Mouse (Mus musculus) urinary bladder, adult 18-20 months (tissue): Measurements from ENCODE around the gene Zc2hc1b.

ENCODE experiments used
- DNase-seq, 2 experiments: peaks; one replicate each; pipeline ENCODE4 v3.0.0; 2022; ENCODE audit warnings: low spot score in 2 of 2, mixed read lengths in 2 of 2

The Zc2hc1b gene

DNA sequence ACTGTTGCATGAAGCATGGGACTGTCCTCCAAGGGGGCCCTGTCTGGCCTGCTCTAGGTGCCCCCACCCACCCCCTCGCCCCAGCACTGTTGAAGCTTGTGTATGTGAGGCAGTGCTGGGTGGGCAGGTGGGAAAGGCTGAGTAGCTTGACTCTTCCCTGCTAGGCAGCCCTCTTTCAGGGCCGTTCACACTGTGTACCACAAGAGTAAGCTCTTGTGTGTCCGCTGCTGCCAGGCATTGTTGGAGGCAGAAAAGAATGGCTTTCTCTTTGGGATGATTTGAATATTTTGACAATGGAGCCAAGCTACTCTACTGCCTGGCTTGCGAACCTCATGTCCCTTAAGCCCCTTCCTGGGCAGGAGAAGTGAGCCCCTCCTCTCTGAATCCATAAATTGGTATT lies 62.8 kb downstream of the Zc2hc1b start:
- no peak for DNase-seq

DNA sequence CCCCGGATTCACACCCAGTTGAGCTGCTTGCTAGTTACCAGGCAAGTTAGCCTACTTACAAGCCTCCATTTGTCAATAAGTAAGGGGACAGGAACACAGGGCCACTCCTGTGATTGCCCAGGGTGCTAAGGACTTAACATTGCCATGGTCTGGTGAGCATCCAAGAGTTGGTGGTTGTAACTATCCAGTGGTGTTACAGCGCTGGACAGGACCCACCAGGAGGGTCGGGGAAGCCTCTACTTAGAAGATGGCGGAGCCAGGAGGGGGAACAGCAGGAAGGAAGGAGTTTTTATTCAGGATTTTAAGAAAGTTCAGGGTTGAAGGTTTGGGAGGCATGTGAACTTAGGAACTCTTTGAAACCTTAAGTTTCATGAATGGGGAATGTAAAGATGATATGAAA lies 64.2 kb downstream of the Zc2hc1b start:
- no peak for DNase-seq

DNA sequence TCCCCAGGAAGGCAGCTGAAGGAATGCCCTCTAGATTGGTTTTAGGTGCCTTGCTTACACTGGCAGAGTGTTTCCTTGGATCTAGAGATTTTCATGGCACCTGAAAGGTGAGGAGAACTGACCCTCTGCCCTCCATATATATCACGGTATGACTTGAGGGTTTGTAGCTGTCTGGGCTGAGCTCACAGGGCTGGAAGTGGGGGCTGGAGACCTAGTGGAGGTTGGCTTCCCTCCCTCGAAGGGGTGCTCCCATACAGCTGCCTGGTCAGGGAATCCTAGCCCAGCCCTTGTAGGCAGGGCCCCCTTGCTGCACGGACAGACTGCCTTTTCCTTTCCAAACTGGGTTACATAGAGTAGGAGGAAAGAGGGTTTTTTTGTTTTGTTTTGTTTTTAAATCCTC lies 65.0 kb downstream of the Zc2hc1b start:
- DNase-seq: no peak

DNA sequence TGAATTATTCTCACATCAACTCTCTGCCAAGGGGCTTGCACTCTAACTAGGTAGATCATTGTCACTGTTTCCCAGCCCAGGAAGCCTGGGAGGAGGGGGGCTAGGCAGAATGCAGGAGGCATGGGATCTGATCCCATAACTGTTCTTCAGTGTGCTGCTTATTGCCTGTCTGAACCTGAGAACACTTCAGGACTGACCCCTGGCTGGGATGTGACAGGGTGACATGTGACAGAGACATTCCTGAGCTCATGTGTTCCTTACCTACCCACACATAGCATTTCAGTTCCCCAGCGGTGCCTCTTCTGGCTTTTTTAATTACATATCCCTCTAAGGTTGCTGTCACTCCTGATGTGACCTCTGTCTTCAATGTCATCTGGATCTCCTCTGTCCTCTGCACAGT lies 68.0 kb downstream of the Zc2hc1b start:
- no peak for DNase-seq

DNA sequence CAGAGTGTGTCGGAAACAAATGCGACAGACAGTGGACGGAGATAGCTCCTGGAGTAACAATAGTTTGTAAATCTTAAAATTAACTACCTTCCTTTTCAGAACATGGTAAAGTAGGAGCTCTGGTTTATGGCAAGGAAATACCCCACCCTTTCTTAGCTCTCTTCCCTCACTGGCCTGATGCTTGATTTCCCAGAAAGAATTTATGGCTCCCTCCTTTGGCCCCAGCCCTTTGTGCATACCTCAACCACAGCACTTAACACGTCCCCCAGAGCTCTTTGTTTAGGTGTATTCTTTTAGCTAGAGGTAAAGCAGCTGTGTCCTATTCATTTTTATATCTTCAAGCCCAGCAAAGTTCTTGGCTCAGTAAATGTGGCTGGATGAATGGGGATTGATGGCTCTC lies 69.0 kb downstream of the Zc2hc1b start:
- DNase-seq: no peak

DNA sequence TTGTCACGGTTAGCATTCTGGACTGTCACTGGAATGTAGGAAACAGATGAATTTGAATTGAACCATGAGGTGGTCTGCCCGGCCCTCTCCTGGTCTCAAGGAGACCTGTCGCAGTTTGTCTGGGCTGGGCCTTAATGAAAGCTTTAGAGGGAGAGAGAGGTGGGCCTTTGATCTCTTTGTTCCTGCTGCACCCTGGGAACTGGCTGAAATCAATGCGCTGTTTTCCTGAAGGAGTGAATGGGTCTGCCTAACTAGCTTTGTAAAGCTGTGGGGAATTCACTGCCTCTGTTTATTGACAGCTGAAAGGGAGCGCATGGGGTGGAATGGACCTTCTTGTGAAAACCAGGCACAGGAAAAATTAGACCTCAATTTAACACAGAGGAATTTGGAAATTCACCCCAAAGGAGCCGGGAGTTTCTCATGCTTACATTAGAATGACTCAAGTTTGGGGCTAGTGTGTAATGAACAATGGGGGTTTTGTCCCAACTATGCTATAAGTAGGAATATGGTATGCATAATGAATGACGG lies 69.7 kb downstream of the Zc2hc1b start:
- no peak for DNase-seq

DNA sequence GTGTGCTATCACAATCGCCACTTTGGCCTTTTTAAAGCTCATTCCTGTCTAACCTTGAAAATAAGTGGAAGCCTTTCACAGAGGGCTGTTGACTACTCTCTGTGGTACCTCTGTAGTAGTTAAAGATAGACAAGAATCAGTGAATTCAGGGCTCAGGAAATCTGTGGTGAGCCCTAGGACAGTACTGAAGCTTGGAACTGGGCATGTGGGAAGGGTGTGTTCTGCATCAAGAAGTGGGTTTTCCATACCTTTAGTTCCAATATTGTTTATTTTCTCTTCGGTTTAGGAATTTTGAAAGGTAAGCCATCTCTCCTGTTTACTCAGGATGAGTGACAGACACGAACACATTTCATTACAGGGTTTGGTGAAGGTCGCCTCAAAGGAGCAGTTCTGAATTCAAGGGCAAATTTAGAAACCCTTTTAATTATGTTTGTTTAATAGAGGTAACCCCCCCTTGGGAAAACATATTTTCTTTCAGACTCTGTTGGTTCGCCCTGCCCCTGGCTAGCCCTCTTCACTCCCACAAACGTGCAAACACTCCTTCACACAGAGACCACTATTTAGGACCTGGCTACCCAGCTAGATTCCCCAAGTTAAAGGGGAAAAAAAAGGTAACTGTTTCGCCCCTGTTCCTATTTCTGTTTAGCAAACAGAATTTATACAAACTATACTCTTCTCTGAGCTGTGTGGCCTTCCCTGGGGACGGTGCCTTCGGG lies 70.8 kb downstream of the Zc2hc1b start:
- DNase-seq: no peak

DNA sequence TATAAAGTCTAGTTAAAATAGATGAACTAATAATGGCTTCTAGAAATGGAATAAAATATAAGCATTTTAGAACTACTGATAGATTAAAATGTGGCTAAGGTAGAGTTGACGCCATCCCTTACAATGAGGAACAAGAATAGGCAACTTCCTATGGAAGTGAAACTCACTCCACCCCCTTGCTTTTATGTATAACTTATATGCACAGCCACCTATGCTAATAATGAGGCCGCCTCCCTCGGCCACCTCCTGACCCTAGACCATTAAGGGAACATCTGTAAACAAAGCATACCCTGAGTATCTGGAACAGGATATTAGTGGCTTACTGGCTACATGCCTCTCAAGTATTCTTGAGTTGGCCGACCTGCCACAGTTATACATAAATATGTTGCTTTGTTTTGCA lies 74.0 kb downstream of the Zc2hc1b start:
- DNase-seq: no peak

DNA sequence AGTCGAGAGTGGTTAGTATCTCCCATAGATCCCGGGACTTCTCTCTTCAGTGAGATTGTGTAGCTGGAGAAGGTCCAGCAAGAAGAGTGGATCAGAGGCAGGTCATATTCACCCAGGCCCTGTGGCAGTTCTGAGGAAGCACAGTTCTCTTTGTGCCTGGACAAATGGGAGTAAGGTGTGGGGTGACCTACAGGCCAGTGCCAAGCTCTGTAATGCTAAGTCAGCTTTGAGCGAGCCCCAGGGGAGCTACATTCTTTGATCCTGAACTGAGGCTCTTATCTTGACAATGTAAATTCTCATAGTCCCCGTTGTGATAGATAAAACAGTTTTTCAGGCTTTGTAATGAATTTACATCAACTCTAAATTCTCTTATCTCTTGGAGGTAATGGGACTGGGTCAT lies 75.5 kb downstream of the Zc2hc1b start:
- no peak for DNase-seq

DNA sequence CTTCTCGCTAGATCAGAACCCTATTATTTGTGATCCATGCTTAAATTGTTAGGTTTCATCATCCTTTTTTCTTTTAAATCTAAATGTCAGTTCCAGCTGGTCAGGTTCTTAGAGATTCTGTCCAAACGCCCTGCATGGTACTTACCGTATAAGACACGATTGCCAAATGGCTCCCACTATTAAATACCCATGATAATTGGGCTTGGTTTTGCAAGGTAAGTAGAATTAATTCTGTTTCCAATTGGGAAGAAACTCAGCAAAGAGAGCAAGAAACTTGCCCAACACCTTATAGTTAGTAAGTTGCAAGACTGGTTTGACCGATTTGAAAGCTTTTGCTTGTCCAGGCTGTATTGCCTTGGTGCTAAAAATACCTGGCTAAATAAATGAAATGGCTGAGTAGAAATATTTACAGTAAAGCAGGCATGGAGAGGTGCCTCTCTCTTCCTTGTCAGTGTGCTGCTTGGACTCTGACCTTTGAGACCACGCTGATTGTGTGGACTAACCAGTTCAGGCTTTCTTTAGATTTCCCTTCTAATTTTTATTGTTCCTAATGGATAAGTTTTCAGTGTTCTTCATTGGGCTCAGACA lies 77.7 kb downstream of the Zc2hc1b start:
- DNase-seq: no peak
